Mouse (Mus musculus) liver, adult 2 months (tissue): ENCODE measurements around the gene Tefm. TPM values are rescaled to one million over a fixed set of nuclear protein-coding genes. Genes with fewer than 3 reads are reported as not detected.

Experiments used
- DNase-seq: peaks from one replicate; pipeline ENCODE4 v3.0.0-alpha.2; 2011; ENCODE audit warnings: low read depth, low spot score; ENCODE audit errors: extremely low read depth
- H3K27ac ChIP-seq: fragments of 200-500 bp; replicated peaks from 2 replicates; pipeline ENCODE4 v1.5.1; 2012; ENCODE audit warnings: low read depth, mild to moderate bottlenecking, control low read depth, inconsistent platforms, low read length; ENCODE audit not compliant: insufficient read depth
- H3K27me3 ChIP-seq: fragments of 200-500 bp; 2 replicates; pipeline ENCODE4 v1.6.1; 2012; ENCODE audit warnings: mild to moderate bottlenecking, moderate library complexity, low read length, inconsistent platforms; ENCODE audit not compliant: control insufficient read depth, insufficient read depth
- H3K36me3 ChIP-seq: fragments of 200-500 bp; 2 replicates; pipeline ENCODE4 v1.6.1; 2012; ENCODE audit warnings: low read length, inconsistent platforms; ENCODE audit not compliant: control insufficient read depth, insufficient read depth
- H3K4me1 ChIP-seq: fragments of 200-500 bp; 2 replicates; pipeline ENCODE4 v1.6.1; 2011; ENCODE audit warnings: low read length; ENCODE audit not compliant: control insufficient read depth, insufficient read depth
- H3K4me3 ChIP-seq: fragments of 200-500 bp; 2 replicates; pipeline ENCODE4 v1.5.1; 2011; ENCODE audit warnings: low read depth, mild to moderate bottlenecking, control low read depth, low read length, moderate library complexity; ENCODE audit not compliant: insufficient read depth
- H3K79me2 ChIP-seq: fragments of 200-500 bp; 2 replicates; pipeline ENCODE4 v1.6.1; 2012; ENCODE audit warnings: inconsistent platforms, mild to moderate bottlenecking, low read length, moderate library complexity; ENCODE audit not compliant: control insufficient read depth, insufficient read depth
- H3K9ac ChIP-seq: fragments of 200-500 bp; 2 replicates; pipeline ENCODE4 v1.6.1; 2012; ENCODE audit warnings: low read depth, mild to moderate bottlenecking, control low read depth, inconsistent platforms, low read length
- CTCF ChIP-seq: fragments of 200-500 bp; IDR thresholded peaks from 2 replicates; pipeline ENCODE4 v1.5.1; 2011; ENCODE audit warnings: low read depth, low read length, control low read depth
- POLR2A ChIP-seq: fragments of 200-500 bp; IDR thresholded peaks from 2 replicates; pipeline ENCODE4 v1.6.1; 2011; ENCODE audit warnings: low read length, control low read depth; ENCODE audit not compliant: insufficient read depth; ENCODE audit errors: extremely low read depth
- WGBS: fragments of 180-500 bp; shearing (Covaris S2); methylation state at CpG from one replicate; pipeline ENCODE4 v1.1.7; 2018; 5-methylcytosine and 5-hydroxymethylcytosine counted together
- polyA plus RNA-seq: library from polyadenylated mRNA; depleted of rRNA; stranded (reverse); fragments of >200 nt; gene quantifications from 2 replicates; pipeline ENCODE4 v1.2.3, GENCODE M21; 2012
- total RNA-seq: library from RNA; depleted of rRNA; stranded (reverse); fragments of >200 nt; gene quantifications from 2 replicates; pipeline ENCODE4 v1.2.3, GENCODE M21; 2014

Tefm gene
- total and polyA plus RNA-seq, 2 experiments, result 5.0 to 20.5 TPM

DNA sequence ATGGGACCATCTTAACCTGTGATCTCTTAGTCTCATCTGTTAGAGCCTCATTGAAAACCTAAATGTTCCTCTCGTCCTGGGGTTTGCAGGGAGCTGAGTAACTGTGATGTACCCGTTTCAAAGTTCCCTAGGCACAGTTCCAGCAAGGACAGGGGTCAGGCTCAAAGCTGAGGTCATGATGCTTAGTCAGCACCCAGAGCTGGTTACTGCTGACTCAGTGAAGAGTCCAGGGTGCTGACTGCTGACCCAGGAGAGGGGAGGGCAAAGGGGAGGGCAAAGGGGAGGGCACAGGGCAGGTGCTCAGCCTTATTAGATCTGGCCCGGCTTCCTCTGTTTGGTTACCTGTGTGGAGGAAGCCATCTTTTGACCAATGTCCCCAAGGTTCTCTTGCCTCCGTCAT lies 29.9 kb upstream of the Tefm start:
- H3K27me3 ChIP-seq, result no peaks in the 10 kb centered on the region
- DNase-seq, result peak; percentile 100
- no peaks in the 10 kb centered on the region for H3K79me2 ChIP-seq
- peaks cover 43% of the 10 kb centered on the region for H3K4me1 ChIP-seq
- peak overlapping the region; percentile 62 for H3K9ac ChIP-seq
- TF ChIP-seq CTCF (no peak), POLR2A (no peak)
- WGBS, result 8% methylated on average over 4 of the region's 4 CpGs
- H3K27ac ChIP-seq, result peak overlapping the region; percentile 92
- H3K4me3 ChIP-seq, result no peak overlapping the region
- H3K36me3 ChIP-seq, result peaks cover 36% of the 10 kb centered on the region

DNA sequence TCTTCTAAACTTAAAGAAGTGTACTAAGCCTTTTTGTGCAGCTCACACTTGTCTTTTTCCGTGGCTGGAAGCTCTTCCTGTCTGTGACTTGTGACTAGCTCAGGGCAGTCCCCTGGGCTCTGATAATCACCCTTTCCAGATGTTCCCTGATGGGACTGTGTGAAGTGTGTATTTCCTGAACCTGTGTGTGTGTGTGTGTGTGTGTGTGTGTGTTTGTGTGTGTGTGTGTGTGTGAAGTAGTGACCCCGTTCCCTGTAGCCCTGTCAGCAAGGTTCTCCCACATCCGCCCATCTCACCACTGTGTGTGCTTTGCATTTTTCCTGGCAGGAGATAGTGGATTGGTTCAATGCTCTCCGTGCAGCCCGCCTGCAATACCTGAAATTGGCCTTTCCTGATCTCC lies 28.4 kb upstream of the Tefm start:
- no peaks in the 10 kb centered on the region for H3K27me3 ChIP-seq
- H3K36me3 ChIP-seq, result peaks cover 38% of the 10 kb centered on the region
- H3K4me3 ChIP-seq, result no peak overlapping the region
- H3K4me1 ChIP-seq, result peaks cover 43% of the 10 kb centered on the region
- TF ChIP-seq POLR2A, result no peak
- TF ChIP-seq CTCF, result no peak
- WGBS, result 21% methylated on average over 5 of the region's 5 CpGs
- no peak overlapping the region; the same call in 1 of the 2 replicates for H3K9ac ChIP-seq
- H3K79me2 ChIP-seq, result no peaks in the 10 kb centered on the region
- H3K27ac ChIP-seq, result peak overlapping the region; percentile 92
- peak; percentile 49 for DNase-seq

DNA sequence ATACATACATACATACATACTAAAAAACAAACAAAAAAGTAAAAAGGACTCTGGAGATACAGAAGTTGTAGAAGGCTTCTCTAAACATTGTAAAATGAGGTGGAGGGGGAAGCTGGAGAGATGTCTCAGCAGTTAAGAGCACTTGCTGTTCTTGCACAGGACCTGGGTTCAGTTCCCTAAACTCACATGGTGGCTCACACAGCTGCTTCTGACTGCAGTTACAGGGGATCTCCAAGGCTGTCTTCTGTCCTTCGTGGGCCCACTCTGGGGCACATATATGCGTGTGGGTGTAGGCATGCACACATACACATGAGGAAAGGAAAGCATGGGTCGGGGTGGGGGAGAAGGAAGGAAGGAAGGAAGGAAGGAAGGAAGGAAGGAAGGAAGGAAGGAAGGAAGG lies 27.7 kb upstream of the Tefm start:
- Histone ChIP-seq H3K9ac (no peak overlapping the region), H3K36me3 (peaks cover 38% of the 10 kb centered on the region), H3K79me2 (no peaks in the 10 kb centered on the region), H3K27ac (peak overlapping the region; percentile 92), H3K27me3 (no peaks in the 10 kb centered on the region), H3K4me1 (peaks cover 42% of the 10 kb centered on the region), H3K4me3 (no peak overlapping the region)
- 79% methylated on average over 3 of the region's 3 CpGs for WGBS
- DNase-seq, result no peak
- TF ChIP-seq CTCF, result no peak
- no peak for TF ChIP-seq POLR2A

GRCm38 (mm10) chr11:80168611-80169249 lies 26.8 kb upstream of the Tefm start:
- Histone ChIP-seq H3K9ac (no peak overlapping the region), H3K4me1 (peaks cover 35% of the 10 kb centered on the region), H3K27me3 (no peaks in the 10 kb centered on the region), H3K79me2 (no peaks in the 10 kb centered on the region), H3K36me3 (peaks cover 41% of the 10 kb centered on the region), H3K4me3 (no peak overlapping the region), H3K27ac (peak overlapping the region; percentile 38)
- 65% methylated on average over 4 of the region's 4 CpGs for WGBS
- TF ChIP-seq POLR2A, result no peak
- no peak for TF ChIP-seq CTCF
- DNase-seq, result peak; percentile 57

DNA sequence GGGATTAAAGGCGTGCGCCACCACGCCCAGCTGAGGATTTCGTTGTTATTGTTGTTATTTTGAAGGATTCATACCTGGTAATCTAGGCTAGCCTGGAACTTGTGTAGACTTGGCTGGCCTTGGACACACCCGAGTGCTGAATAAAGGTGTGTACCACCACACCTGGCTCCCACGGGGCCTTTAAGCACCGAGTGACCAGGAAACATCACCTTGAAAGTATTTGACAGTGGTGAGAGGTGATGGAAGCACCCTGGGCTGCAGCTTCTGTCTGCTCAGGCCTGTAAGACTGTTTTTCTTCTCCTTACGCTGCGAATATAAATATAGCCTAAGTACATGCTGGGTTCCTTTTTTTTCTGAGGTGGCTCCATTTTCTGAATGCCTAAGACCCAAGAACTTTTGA lies 26.1 kb upstream of the Tefm start:
- no peaks in the 10 kb centered on the region for H3K27me3 ChIP-seq
- TF ChIP-seq POLR2A (no peak), CTCF (no peak)
- no peak overlapping the region for H3K9ac ChIP-seq
- H3K4me3 ChIP-seq, result no peak overlapping the region
- H3K79me2 ChIP-seq, result no peaks in the 10 kb centered on the region
- H3K27ac ChIP-seq, result peak overlapping the region; percentile 31; the same call in 1 of the 2 replicates
- peaks cover 30% of the 10 kb centered on the region for H3K4me1 ChIP-seq
- no peak for DNase-seq
- H3K36me3 ChIP-seq, result peaks cover 46% of the 10 kb centered on the region
- WGBS, result 90% methylated on average over 9 of the region's 9 CpGs

GRCm38 (mm10) chr11:80164224-80164623 lies 22.2 kb upstream of the Tefm start:
- Histone ChIP-seq H3K4me1 (peaks cover 19% of the 10 kb centered on the region; the same call in 1 of the 2 replicates), H3K9ac (no peak overlapping the region), H3K4me3 (no peak overlapping the region), H3K36me3 (peaks cover 64% of the 10 kb centered on the region), H3K27ac (peak overlapping the region; percentile 22; the same call in 1 of the 2 replicates), H3K79me2 (no peaks in the 10 kb centered on the region; the same call in 1 of the 2 replicates), H3K27me3 (no peaks in the 10 kb centered on the region)
- DNase-seq, result no peak
- 87% methylated on average over 2 of the region's 2 CpGs for WGBS
- TF ChIP-seq POLR2A, result no peak
- no peak for TF ChIP-seq CTCF
